Mouse (Mus musculus) adrenal gland, postnatal 36 days (tissue): ENCODE results near the gene Unk. TPM values are rescaled to one million over a fixed set of nuclear protein-coding genes. Genes with fewer than 3 reads are reported as not detected.

Experiments used
- DNase-seq, 2 experiments: peaks; one replicate each; pipeline ENCODE4 v3.0.0; 2021; ENCODE audit warnings: mixed read lengths in 1 of 2
- total RNA-seq, 2 experiments: library from RNA; stranded (reverse); gene quantifications; 2 replicates each; pipeline ENCODE4 v1.2.3; 2021

Gene Unk
- total RNA-seq, 2 experiments from 2014 or later, result 18.3 to 20.2 TPM

DNA sequence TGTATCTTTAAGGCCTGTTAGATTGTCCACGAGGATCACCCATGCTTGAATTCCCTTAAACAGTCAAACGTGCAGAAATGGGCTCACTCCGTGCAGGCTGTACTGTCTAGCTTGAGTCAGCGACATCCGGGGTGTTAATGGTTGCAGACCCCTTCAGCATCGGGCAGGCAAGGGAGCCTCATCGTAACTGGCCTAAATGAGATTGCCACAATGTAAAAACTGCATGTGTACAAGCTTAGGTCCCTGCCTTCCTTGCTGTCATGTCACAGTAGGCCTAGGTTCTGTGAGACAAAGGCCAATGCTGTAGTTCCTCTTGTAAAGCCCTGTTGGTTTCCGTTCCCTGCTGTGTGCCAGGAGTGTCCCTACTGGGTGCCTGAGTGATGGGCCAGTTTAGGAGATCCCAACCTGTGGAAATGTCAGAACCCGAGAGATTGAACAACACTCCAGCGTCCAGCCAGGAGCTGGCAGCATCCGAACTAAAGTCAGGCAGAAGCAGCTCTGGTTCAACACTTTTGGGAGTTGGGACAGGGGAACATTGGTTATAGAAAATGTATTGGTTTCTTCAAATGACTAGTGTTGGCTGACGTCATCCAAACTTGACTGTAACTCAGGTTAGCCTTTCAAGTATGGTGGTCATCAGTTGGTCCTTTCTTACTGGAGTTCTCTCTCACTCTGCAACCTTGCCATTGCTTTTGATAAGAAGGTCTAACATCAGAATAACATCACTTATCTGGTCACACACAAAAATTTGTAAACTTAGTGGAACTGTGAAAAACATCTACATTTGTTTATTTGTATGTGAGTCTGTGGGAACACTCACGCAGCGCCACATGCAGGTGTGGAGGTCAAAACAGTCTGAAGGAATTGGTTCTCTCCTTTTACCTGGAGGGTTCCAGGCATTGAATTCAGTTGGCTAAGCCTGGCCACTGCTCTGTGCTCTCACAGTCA, 1.1 kb downstream of the Unk start:
- peak; percentile 26 to 42 for DNase-seq

DNA sequence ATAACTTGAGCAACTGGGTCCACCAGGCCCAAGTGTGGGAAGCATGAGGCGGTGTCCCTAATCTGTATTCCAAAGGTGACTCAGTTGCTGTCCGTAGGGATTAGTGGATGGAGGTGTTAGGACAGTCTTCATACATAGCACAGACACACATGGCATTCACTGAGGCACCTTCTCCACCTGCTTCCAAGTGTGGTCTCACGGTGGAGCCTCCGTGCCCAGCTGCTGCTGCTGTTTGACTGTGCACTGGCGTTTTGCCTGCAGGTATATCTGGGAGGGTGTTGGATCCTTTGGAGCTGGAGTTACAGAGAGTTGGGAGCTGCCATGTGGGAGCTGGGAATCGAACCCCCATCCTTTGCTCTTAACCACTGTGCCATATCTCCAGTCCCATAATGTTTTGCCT, 4.5 kb downstream of the Unk start:
- no peak for DNase-seq

DNA sequence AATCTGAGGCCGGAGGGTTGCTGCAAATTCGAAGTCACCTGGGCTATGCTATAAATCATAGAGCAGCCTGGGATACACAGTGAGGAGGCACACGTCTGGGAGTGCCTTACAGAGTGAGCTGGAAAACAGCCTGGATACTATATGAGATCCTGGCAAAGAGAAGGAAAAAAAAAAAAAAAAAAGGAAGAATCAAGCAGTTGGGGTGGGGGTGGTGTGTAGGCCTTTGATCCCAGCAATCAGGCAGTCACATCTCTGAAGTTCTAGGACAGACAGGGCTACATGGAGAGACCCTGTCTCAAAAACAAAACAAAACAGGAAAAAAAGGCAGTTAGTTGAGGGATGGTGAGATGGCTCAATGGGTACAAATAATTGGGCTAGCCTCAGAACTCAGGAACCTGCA, 6.5 kb downstream of the Unk start:
- DNase-seq, result no peak

DNA sequence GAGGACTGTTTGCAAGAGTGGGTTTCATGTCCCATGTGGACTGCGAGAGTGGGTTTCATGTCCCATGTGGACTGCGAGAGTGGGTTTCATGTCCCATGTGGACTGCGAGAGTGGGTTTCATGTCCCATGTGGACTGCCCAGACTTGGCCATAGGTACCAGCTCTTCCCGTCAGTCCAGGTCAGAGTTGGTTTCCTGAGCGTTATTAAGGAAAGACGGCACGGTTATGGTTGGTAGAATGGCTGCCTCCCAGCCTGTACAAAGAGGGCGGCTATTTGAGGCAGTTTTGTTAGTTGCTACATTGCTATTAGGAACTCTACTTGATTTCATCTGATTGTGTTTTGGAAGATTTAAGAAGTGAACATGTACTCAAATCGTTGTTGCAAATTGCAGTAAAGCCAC, 7.7 kb downstream of the Unk start:
- no peak for DNase-seq

DNA sequence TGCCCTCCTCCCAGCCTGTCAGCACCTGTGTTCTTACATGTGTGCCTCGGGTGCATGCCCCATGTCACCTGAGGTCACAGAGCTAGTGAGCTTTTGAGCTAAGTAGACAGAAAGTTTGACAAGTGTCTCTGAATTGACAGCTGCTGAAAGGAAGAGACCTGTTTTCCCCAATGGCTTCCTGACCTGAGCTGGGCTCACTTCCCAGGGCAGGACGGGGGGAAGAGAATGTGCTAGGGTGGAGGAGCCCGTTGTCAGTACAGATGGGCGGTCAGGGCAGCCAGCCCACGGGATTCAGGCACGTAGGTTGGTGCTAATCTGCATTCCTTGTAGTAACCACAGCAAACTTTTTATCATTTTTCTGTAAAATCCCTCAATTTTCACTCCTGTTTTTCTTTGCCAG, 10.5 kb downstream of the Unk start:
- DNase-seq, result no peak

DNA sequence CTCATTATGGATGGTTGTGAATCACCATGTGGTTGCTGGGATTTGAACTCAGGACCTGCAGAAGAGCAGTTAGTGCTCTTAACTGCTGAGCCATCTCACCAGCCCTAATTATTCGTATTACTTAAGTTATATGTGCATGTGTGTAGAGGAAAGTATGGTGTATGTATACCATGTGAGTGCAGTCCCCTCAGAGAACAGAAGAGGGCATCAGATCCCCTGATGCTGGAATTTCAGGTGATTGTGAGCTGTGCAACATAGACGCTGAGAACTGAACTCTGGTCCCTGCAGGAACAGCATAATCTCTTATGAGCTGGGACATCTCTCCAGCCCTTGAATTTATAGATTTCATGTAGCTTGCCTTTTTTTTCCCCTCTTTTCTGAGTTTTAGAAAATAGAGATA, 11.7 kb downstream of the Unk start:
- no peak for DNase-seq

DNA sequence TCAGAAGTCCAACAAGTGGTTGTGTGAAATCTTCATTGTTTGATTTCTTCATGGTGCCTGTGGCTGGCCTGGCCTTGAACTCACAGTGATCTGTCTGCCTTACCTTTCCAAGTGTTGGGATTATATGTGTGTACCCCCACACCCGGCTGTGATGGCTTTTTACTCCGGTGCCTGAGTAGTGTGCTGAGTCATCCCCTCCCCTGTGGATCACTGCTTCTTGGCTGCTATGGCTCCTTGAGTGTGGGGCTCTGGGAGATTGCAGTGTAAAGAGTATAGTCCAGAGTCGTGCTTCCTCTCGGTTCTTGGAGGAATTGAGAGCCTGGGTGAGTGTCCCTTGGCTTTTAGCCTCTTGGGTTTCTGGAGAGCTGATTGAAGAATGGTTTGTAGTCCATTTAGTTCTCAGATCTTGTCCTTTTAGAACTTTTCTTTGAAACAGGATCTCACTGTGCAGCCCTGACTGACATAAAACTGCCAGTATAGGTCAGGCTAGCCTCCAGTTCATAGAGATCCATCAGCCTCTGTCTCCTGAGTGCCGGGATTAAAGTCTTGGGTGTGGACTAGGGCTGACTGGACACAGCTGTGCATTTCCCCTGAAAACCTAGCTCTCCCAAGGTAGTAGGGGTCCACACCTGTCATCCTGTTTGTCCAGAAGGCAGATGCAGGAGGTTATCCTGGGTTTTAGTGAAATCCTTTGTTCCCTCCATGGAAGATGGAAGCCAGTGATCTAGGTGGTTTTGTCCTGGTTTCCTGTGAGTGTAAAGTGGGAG, 12.4 kb downstream of the Unk start:
- no peak for DNase-seq

DNA sequence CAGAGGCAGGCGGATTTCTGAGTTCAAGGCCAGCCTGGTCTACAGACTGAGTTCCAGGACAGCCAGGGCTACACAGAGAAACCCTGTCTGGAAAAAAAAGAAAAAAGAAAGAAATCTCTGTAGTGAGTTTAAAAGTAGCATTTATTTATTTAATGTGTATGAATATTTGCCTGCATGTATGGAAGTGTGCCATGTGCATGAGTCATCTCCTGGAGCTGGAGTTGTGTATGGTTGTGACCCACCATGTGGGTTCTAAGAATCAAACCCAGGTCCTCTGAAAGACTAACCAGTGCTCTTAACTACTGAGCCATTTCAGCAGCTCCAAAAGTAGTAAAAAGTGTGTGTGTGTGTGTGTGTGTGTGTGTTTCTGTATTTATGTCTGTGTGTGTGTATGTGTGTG, 13.2 kb downstream of the Unk start:
- DNase-seq, result no peak

DNA sequence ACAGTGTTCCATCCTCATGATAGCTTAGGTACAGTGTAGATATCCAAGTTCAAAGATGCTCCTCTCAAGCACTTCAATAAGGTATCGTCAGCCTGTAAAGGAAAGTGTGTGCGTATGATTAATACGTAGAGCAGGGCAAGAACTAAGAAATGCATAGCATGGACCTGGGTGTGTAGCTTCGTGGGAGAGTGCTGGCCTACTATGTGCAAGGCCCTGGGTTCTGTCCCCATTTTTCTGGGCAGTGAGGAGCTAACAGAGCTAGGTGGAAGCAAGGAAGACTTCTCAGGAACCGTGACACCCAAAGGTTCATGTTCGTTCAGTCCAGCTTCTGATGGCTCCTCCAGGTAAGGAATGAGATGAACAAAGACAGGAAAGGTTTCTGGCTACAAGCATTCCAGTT, 15.1 kb downstream of the Unk start:
- DNase-seq, result no peak

DNA sequence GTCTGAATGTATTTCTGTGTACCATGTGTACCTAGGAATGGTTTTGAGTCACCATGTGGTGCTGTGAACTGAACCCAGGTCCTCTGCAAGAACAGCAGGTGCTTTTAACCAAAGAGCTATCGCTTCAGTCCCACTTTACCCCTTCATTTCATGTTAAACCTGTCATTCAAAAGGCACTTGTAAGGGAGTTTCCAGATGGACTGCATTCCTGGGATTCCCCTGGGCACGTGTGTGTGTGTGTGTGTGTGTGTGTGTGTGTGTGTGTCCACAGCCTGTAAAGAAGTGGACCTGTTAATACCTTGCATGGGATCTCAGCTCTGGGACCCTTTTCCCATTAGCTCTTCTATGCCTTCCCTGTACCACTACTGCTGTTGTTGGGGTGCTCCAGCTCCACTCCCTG, 19.5 kb downstream of the Unk start:
- no peak for DNase-seq

DNA sequence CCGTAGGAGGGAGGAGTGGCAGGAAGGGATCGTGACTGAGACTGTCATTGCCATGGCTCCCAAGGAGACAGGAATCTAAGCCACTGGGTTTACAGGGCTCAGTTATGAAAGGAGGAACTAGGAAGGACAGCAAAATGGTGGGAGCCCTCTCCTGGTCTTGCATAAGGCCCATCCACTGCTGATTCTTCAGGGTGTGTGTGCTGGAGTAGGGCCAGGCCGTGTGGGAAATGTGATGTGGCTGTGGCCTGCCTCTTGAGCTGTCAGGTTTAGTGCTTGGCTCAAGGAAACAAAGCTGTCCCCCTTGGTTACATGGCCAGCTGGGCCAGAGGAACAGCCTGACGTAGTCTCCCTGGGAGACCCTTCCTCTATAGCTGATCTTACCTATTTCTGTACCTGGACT, 20.1 kb downstream of the Unk start:
- DNase-seq, result no peak

DNA sequence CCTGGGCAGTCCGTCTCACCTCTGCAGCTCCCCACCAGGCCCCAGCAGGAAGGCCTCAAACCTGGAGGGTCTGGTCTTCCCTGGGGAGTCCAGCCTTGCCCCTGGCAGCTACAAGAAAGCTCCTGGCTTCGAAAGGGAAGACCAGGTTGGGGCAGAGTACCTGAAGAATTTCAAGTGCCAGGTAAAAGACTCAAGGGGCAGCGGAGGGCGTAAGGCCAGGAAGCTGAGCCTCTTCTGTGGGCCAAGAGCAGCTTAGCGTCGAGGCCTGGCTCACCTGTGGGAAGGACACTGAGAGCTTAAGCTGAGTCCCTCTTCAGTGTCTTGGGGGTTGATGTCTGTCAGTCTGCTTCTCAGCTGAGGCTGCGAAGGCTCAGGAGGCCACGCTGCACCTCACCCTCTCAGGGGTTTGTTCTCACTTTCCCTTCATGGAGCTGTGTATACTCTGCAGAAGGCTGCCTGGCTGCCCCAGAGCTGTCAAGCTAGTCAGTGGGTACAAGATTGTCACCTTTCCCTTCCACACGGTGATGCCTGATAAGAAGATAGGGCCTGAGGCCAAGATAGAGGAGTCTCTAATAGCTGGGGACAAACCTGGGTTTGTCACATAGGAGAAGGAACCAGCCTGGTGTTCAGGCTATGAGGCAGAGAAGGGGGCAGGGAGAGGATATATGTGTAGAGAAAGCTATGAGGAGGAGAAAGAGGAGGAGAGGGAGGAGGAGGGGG, 23.5 kb downstream of the Unk start:
- DNase-seq, result no peak

DNA sequence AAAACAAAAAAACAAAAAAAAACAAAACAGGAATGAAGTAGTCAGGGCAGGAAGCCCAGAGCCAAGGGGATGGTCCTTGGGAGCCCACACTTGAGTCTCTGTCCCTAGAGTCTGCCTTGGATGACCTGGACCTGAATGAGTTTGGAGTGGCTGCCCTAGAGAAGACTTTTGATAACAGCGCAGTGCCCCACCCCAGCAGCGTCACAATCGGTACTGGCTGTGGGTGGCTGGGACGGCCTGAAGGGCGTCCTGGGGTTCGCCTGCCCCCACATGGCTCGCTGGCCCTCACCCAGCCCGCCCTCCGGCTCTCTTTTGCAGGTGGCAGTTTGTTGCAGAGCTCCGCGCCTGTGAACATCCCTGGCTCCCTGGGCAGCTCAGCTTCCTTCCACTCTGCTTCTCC, 25.8 kb downstream of the Unk start:
- no peak for DNase-seq

DNA sequence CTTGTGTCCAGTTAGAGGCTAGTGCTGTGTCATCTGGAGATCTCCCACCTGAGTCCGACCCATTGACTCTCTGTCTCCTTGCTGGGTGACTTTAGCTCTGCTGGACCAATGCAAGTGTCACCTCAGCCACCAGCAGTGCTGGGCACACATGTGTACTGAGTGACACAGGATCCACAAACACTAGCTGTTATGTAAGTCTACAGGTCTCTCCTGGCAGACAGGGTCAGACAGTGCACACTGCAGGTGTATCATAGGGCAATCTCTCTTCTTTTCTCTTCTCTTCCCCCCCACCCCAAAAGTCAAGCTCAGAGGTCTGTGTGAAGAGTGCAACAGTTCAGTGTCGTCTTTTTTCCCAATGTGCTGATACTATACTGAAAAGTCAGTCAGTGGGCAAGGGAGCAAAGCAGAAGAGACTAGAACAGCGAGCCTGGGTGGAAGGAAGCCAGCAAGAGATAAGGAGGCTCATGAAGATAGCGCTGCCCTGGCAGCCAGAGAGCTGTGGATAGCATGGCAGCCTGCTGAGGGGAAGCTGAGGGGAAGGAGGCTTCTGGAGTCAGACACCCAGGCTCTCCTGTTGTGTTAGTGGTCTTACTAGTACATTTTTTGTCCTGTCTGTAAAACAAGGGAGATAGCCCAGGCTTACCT, 27.2 kb downstream of the Unk start:
- DNase-seq, result no peak

DNA sequence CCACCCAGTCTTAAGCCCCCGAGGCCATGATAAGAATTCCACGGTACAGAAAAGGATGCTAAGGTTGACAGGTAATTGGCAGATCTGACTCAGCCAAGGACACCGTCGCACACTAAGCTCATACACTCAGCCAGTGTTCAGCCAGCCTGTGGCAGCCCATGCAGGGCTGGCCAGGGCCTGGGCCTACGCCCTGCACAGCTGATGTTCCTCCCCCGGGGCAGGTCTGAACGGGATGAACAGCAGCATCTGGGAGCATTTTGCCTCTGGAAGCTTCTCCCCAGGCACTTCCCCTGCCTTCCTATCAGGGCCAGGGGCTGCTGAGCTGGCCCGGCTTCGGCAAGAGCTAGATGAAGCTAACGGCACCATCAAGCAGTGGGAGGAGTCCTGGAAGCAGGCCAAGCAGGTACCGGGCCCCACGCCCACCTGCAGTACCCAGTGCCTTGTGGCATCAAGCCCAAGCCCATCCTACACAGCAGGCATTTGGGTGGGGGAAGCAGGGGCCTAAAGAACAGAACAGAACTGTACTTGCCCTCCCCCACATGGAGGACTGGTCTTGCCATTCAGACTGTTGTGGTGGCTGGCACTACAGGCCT, 28.0 kb downstream of the Unk start:
- DNase-seq, result no peak

DNA sequence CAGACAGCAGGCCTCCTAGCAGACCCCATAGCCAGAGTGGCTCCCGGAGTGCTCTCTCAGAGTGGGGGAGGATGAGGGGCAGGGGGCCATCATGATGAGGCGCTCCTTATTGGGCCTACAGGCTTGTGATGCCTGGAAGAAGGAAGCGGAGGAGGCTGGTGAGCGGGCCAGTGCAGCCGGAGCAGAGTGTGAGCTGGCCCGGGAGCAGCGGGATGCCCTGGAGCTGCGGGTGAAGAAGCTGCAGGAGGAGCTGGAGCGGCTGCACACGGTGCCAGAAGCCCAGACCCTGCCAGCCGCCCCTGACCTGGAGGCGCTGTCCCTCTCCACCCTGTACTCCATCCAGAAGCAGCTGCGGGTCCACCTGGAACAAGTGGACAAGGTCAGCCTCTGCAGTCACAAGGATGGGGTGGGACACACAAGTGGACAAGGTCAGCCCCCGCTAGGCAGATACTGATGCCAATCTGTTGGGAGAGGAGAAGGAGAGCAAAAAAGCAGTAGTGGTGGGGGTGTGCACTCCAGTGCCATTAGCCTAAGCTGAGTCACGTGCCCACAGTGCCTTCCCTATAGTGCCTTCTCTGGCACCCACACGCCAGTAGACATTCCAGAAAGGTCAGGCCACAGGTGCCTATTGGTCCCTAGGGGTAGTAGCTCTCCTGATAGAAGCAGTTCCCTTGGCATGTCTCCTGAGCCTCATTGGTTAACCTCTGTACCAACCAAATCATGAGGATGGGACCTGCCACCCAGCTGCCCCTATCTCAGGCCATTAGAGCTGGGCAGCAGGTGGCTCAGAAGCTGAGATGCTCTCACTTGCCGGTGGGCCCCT, 29.0 kb downstream of the Unk start:
- no peak for DNase-seq

DNA sequence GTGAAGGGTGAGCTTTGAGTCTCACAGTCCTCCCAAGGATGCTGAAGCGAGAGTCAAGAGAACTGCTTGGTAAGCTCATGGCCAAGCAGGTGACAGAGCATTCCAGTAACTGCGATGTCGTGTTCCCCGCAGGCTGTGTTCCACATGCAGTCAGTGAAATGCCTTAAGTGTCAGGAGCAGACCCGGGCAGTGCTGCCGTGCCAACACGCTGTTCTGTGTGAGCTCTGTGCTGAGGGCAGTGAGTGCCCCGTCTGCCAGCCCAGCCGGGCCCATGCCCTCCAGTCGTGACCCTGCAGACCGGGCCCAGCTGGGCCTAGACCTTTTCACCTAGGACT, 29.5 kb downstream of the Unk start:
- no peak for DNase-seq

DNA sequence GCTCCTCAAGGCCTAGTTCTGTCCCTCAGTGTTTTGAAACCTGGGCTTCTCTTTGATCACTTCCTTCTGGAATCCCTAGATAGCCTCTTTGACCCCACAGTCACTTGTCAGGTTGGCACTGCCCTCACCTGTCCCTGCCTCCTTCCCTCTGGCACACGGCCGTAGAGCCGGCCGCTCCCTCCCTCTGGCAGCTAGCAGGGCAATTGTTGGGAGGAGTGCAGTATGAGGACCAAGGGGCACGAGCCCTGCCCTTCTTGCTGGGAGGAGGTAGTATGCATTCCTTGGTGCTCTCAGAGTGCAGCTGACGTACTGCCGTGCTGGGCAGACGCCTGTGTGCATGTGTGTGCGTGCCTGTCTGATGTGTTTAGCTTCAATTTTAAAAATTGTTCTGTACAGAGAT, 30.5 kb downstream of the Unk start:
- no peak for DNase-seq

DNA sequence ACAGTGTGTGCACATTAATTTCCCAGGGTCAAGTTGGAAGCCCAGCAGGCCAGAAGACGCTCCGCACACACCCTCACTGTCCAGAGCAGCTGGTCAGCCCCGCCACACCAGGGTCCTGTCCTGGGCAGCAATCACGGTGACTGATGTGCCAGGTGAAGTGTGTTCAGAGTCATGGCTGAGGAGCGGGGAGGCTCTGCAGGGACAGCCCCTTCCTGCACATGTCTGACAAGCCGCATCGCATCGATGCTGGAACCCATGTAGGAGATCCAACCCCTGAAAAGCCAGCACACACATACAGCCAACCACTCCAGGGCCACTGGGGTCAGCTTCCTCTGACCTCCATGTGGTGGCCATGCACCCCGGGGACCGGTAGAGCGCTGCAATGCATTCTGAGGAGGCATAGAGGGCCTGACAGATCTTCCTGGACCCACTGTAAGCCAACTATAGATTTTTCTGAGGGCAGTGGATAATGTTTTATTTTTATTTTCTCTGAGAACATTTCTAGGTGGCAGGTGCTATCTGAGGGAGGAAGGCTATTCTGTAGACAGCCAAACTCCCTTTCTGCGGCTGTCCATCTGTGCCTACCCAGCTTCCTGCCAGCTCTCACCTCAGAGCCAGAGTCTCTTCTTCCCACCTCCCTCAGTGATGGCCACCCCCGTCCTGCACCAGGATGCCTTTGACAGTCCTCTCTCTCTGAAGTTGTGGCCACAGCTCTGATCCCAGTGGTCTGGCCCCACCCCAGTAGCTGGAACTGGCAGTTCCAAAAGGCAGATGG, 31.7 kb downstream of the Unk start:
- no peak for DNase-seq

DNA sequence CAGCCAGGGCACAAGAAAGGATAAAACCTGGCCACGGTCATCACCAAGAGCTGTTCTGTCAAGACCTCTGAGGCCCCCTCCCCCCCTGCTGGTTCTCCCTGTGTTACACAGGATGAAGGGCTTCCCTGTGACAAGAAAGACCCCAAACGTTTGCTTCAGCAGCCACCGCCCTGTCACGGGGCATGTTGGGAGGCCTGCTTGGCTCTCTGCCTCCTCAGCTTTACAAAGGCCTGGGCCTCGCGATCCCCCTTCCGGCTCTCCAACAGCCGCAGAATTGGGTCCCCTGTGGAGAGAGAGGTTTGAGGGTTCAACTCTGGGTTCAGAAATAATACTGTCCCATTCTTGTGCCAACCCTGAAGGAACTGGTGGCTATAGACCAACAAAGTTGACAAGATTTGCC, 32.4 kb downstream of the Unk start:
- DNase-seq, result no peak
